Mouse (Mus musculus): Measurements from ENCODE around the gene Dld. TPM values are rescaled to one million over a fixed set of nuclear protein-coding genes. Genes with fewer than 3 reads are reported as not detected.

Dld gene
- 165 and 170 TPM in 2 replicates for polyA plus RNA-seq (2014; fragmentation: Nextera tagmentation; extraction: Ambion mirVana)

DNA sequence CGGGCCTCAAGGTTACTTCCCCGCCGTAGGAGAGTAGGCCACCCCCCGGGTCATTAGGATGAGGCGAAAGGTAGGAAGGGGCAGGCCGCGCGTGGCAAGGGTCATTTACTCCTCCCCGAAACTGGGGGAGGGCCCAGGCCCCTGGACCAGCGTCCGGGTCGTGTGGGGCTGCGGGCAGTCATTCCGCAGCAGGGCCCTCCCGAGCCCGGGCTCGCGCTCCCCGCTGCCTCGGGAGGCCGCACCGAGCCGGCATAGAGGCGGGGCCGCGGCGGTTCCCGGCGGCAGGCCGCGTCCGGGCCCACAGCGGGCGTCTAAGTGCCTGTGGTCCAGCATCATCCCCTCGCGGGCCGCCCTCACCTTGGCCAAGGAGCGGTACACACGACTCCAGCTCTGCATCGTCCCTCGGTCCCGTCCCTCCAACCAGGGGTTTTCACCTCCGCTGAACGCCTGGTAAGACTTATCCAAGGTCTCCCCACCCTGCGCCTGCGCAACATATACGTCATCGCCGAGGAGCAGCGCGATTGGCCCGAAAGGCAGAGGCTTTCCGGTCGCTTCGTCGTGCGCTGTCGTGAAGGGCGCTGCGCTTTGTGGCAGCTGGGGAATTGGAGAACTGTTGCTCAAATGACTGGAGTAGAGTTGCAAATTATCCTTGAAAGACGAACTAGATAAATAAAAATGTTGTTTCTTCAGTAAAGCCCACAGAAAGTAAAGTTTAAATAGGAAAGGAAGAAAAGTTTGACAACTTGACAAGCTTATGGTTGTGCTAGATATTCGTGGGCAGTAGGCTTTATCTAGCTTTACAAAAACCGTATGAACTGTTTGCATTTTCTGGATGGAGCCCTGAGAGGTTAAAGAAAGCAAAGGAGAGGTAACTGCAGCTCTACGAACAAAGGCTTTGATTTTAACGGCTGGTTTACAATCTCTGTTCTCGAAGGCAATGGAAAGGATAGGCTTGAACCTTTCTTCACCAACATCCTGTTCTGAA, at the start of gene Dld:
Gene Dld (minus strand): TSS at position 510 of the 985 bp plus-strand sequence.
- Histone ChIP-seq H3K4me2 (replicated peaks; ENCODE audit: low read depth, low read length) (peak within 1 kb of the TSS; percentile 75), H3K9me3 (ENCODE audit: control insufficient read depth, low read length) (no peaks in the 10 kb centered on the region), H3K27me3 (ENCODE audit: control insufficient read depth, insufficient read depth, low read length) (no peaks in the 10 kb centered on the region), H3K9ac (ENCODE audit: low read depth, low read length) (peak within 1 kb of the TSS; percentile 92), H3K27ac (ENCODE audit: low read depth, low read length) (no peak within 1 kb of the TSS), H3K4me3 (ENCODE audit: low read depth, low read length) (peak within 1 kb of the TSS; percentile 96), H3K4me1 (replicated peaks; ENCODE audit: control insufficient read depth, insufficient read depth, low read length) (no peaks in the 10 kb centered on the region), H3K36me3 (ENCODE audit: control insufficient read depth, insufficient read depth, low read length) (0 out of 2 replicates have a peak, but pooled peaks cover 3% of the 10 kb centered on the region)
- ATAC-seq (ENCODE audit: low FRiP score) (peak; percentile 100), DNase-seq (ENCODE audit: low spot score) (peak; percentile 96)
- 5% methylated on average over 63 of the region's 66 CpGs for WGBS

DNA sequence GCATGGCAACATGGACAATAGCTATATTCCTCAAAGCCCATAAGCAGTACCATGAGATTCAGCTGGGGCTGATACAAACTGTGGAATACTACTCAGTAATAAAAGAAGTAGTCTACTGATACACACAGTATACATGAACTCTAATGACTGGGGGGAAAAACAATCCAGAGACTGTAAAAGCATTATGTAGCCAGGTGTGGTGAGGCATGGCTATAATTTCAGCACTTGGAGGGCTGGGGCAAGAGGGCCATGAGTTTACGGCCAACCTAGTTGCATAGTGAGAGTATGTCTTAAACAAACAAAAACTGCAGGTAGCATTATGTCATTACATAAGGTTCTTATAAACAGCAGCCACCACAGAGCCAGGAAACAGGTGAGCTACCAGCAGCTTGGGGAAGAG, 49.6 kb upstream of the Dld start:
- no peak overlapping the region for H3K9ac ChIP-seq (ENCODE audit: low read depth, low read length)
- ATAC-seq (ENCODE audit: low FRiP score): no peak

DNA sequence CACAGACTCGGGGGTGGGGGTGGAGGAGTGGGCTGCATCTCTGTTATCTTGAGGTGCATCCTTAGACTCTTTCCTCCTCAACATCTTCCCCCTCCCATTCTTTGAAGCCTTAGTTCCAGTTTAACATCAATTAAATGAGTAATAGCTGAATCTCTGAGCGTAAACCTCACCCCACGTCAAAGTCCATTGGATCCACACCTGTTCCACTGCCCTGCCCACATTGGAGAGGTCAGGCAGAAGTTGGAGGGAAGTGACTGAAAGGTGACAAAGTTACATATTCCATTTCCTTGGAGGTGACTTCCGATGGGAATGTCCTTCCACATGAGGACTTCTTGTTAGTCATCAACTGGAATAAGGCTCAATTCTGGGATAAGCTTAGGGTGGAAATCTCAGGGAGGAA, 46.5 kb upstream of the Dld start:
- whole genome bisulfite sequencing: 93% methylated on average over 4 of the region's 4 CpGs
- DNase-seq (ENCODE audit: low spot score): no peak
- no peak overlapping the region for H3K4me2 ChIP-seq (replicated peaks; ENCODE audit: low read depth, low read length)
- H3K4me1 ChIP-seq (replicated peaks; ENCODE audit: control insufficient read depth, insufficient read depth, low read length): no peaks in the 10 kb centered on the region
- no peak overlapping the region for H3K27ac ChIP-seq (ENCODE audit: low read depth, low read length)
- ATAC-seq (ENCODE audit: low FRiP score): no peak
- H3K27me3 ChIP-seq (ENCODE audit: control insufficient read depth, insufficient read depth, low read length): no peaks in the 10 kb centered on the region
- no peaks in the 10 kb centered on the region for H3K36me3 ChIP-seq (ENCODE audit: control insufficient read depth, insufficient read depth, low read length)
- H3K9ac ChIP-seq (ENCODE audit: low read depth, low read length): no peak overlapping the region
- no peaks in the 10 kb centered on the region for H3K9me3 ChIP-seq (ENCODE audit: control insufficient read depth, low read length)
- H3K4me3 ChIP-seq (ENCODE audit: low read depth, low read length): no peak overlapping the region

More for the DNA sequence above, 49.6 kb upstream of the Dld start:
- H3K27me3 ChIP-seq (ENCODE audit: control insufficient read depth, insufficient read depth, low read length): no peaks in the 10 kb centered on the region
- no peak overlapping the region for H3K4me2 ChIP-seq (replicated peaks; ENCODE audit: low read depth, low read length)
- no peak for DNase-seq (ENCODE audit: low spot score)
- H3K36me3 ChIP-seq (ENCODE audit: control insufficient read depth, insufficient read depth, low read length): no peaks in the 10 kb centered on the region
- no peak overlapping the region for H3K27ac ChIP-seq (ENCODE audit: low read depth, low read length)
- H3K4me1 ChIP-seq (replicated peaks; ENCODE audit: control insufficient read depth, insufficient read depth, low read length): no peaks in the 10 kb centered on the region
- 92% methylated on average over 1 of the region's 1 CpGs for WGBS
- H3K9me3 ChIP-seq (ENCODE audit: control insufficient read depth, low read length): no peaks in the 10 kb centered on the region
- no peak overlapping the region for H3K4me3 ChIP-seq (ENCODE audit: low read depth, low read length)

DNA sequence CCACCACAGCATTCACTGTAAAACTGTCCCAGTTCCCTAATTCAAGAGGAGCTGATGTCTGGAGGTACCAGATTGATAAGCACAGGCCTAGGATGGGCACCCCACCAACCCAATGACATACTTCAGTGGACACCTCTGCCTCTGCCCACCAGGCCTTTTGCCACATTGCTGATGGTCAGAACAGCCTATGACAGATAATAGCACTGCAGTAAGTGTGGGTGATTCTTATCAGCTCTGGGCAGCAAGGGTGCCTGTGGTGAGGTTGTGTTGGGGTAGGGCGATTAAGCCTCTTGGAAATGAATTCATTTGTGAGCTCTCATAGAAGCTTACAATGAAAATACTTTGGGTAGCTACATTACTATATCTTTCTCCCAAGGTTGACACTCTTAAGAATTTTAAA, 44.6 kb upstream of the Dld start:
- H3K4me3 ChIP-seq (ENCODE audit: low read depth, low read length): no peak overlapping the region
- H3K4me2 ChIP-seq (replicated peaks; ENCODE audit: low read depth, low read length): no peak overlapping the region
- 95% methylated on average over 1 of the region's 1 CpGs for WGBS
- no peak for DNase-seq (ENCODE audit: low spot score)
- H3K36me3 ChIP-seq (ENCODE audit: control insufficient read depth, insufficient read depth, low read length): no peaks in the 10 kb centered on the region
- no peak overlapping the region for H3K27ac ChIP-seq (ENCODE audit: low read depth, low read length)
- H3K9me3 ChIP-seq (ENCODE audit: control insufficient read depth, low read length): no peaks in the 10 kb centered on the region
- no peaks in the 10 kb centered on the region for H3K4me1 ChIP-seq (replicated peaks; ENCODE audit: control insufficient read depth, insufficient read depth, low read length)
- ATAC-seq (ENCODE audit: low FRiP score): no peak
- H3K27me3 ChIP-seq (ENCODE audit: control insufficient read depth, insufficient read depth, low read length): no peaks in the 10 kb centered on the region
- no peak overlapping the region for H3K9ac ChIP-seq (ENCODE audit: low read depth, low read length)

DNA sequence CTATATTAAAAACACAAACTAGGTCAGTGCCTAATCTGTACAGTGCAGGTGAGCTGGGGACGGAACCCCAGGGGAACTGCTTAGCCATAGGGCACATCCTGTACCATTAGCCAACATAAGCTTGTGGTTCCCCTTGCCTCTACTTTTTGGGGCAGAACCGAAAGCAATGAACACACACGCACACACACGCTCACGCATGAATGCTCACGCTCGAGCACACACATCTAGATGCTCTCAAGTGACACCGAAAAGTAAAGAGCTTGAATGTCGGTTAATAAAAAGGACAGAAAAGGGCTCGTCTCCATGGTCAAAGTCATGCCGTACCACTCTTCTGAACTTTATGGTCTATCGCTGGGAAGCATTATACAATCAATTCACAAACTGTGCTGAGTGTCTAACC, 40.4 kb upstream of the Dld start:
- Histone ChIP-seq H3K9me3 (ENCODE audit: control insufficient read depth, low read length) (no peaks in the 10 kb centered on the region), H3K4me1 (replicated peaks; ENCODE audit: control insufficient read depth, insufficient read depth, low read length) (no peaks in the 10 kb centered on the region), H3K4me2 (replicated peaks; ENCODE audit: low read depth, low read length) (no peak overlapping the region), H3K27me3 (ENCODE audit: control insufficient read depth, insufficient read depth, low read length) (no peaks in the 10 kb centered on the region), H3K4me3 (ENCODE audit: low read depth, low read length) (no peak overlapping the region), H3K27ac (ENCODE audit: low read depth, low read length) (no peak overlapping the region), H3K9ac (ENCODE audit: low read depth, low read length) (no peak overlapping the region), H3K36me3 (ENCODE audit: control insufficient read depth, insufficient read depth, low read length) (no peaks in the 10 kb centered on the region)
- ATAC-seq (ENCODE audit: low FRiP score) (no peak), DNase-seq (ENCODE audit: low spot score) (no peak)
- 94% methylated on average over 12 of the region's 12 CpGs for WGBS

DNA sequence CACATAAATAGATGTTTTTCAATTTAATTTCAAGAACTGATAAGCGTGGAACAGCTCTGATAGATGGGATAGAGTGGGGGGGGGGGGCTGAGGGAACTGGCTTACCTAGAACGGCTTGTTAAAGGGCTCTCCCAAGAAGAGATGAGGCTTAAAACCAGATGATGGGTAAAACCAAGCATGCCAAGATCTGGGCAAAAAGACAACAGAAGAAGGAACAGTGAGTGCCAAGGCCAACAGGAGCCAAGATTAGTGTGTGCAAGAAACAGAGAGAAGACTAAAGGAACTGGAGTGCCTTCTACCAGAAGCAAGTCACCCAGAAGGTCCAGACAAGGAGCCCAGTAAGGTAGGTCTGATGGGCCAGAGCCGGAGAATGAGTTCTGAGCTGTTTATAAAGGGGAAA, 39.3 kb upstream of the Dld start, which contains the start of gene Slc26a3:
Gene Slc26a3 (plus strand): TSS at position 301 of the 400 bp plus-strand sequence.
- no peak within 1 kb of the TSS for H3K27ac ChIP-seq (ENCODE audit: low read depth, low read length)
- H3K36me3 ChIP-seq (ENCODE audit: control insufficient read depth, insufficient read depth, low read length): no peaks in the 10 kb centered on the region
- H3K27me3 ChIP-seq (ENCODE audit: control insufficient read depth, insufficient read depth, low read length): no peaks in the 10 kb centered on the region
- ATAC-seq (ENCODE audit: low FRiP score) (no peak), DNase-seq (ENCODE audit: low spot score) (no peak)
- WGBS: 82% methylated on average over 3 of the region's 3 CpGs
- H3K4me2 ChIP-seq (replicated peaks; ENCODE audit: low read depth, low read length): no peak within 1 kb of the TSS
- H3K9ac ChIP-seq (ENCODE audit: low read depth, low read length): no peak within 1 kb of the TSS
- H3K4me1 ChIP-seq (replicated peaks; ENCODE audit: control insufficient read depth, insufficient read depth, low read length): no peaks in the 10 kb centered on the region
- H3K4me3 ChIP-seq (ENCODE audit: low read depth, low read length): no peak within 1 kb of the TSS
- no peaks in the 10 kb centered on the region for H3K9me3 ChIP-seq (ENCODE audit: control insufficient read depth, low read length)

DNA sequence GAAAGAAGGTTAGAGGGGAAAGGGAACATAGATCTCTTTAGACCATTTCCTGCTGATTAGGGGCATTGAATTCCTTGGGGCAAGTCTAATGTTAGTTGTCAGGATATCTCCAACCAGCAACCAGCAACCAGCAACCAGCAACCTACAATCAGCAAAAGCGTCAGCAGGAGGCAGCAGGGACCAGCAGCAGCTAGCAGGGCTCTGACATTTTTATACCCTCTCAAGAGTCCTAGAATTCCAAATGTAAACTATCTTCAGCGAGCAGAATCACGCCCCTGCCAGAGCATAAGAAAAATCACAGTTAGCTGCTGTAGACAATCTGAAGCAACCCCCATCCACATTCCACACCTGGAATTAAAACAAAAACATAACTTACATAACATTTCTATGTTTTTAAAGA, 36.0 kb upstream of the Dld start:
- H3K27me3 ChIP-seq (ENCODE audit: control insufficient read depth, insufficient read depth, low read length): no peaks in the 10 kb centered on the region
- WGBS: 75% methylated on average over 3 of the region's 3 CpGs
- no peak for DNase-seq (ENCODE audit: low spot score)
- no peaks in the 10 kb centered on the region for H3K4me1 ChIP-seq (replicated peaks; ENCODE audit: control insufficient read depth, insufficient read depth, low read length)
- ATAC-seq (ENCODE audit: low FRiP score): no peak
- no peaks in the 10 kb centered on the region for H3K9me3 ChIP-seq (ENCODE audit: control insufficient read depth, low read length)
- no peak overlapping the region for H3K9ac ChIP-seq (ENCODE audit: low read depth, low read length)
- no peaks in the 10 kb centered on the region for H3K36me3 ChIP-seq (ENCODE audit: control insufficient read depth, insufficient read depth, low read length)
- H3K4me3 ChIP-seq (ENCODE audit: low read depth, low read length): no peak overlapping the region
- no peak overlapping the region for H3K4me2 ChIP-seq (replicated peaks; ENCODE audit: low read depth, low read length)
- no peak overlapping the region for H3K27ac ChIP-seq (ENCODE audit: low read depth, low read length)

GRCm38 (mm10) chr12:31382451-31382850, 31.2 kb upstream of the Dld start:
- Histone ChIP-seq H3K27me3 (ENCODE audit: control insufficient read depth, insufficient read depth, low read length) (no peaks in the 10 kb centered on the region), H3K9me3 (ENCODE audit: control insufficient read depth, low read length) (no peaks in the 10 kb centered on the region), H3K9ac (ENCODE audit: low read depth, low read length) (no peak overlapping the region), H3K36me3 (ENCODE audit: control insufficient read depth, insufficient read depth, low read length) (no peaks in the 10 kb centered on the region), H3K4me1 (replicated peaks; ENCODE audit: control insufficient read depth, insufficient read depth, low read length) (no peaks in the 10 kb centered on the region), H3K4me3 (ENCODE audit: low read depth, low read length) (no peak overlapping the region), H3K4me2 (replicated peaks; ENCODE audit: low read depth, low read length) (no peak overlapping the region), H3K27ac (ENCODE audit: low read depth, low read length) (no peak overlapping the region)
- ATAC-seq (ENCODE audit: low FRiP score): no peak
- no peak for DNase-seq (ENCODE audit: low spot score)
- WGBS: 70% methylated on average over 2 of the region's 2 CpGs

DNA sequence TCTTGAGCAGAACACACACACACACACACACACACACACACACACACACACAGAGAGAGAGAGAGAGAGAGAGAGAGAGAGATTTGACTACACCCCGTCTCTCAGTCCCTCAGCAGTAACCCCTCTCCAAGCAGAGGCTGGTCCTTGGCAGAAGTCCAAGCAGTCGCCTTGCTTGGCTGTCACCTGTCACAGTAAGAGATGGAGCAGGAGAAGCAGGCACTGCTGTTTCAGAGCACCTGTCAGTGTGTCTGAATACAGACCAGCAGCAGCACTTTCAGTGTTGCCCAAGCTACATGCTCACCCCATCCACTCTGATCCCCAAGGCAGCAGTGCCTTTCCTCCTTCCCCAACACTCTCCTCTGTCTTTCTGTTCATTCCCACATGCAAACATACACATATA, 29.6 kb upstream of the Dld start:
- H3K27me3 ChIP-seq (ENCODE audit: control insufficient read depth, insufficient read depth, low read length): no peaks in the 10 kb centered on the region
- ATAC-seq (ENCODE audit: low FRiP score) (no peak), DNase-seq (ENCODE audit: low spot score) (no peak)
- H3K27ac ChIP-seq (ENCODE audit: low read depth, low read length): no peak overlapping the region
- no peak overlapping the region for H3K4me3 ChIP-seq (ENCODE audit: low read depth, low read length)
- no peaks in the 10 kb centered on the region; the same call in 1 of the 2 replicates for H3K4me1 ChIP-seq (replicated peaks; ENCODE audit: control insufficient read depth, insufficient read depth, low read length)
- H3K4me2 ChIP-seq (replicated peaks; ENCODE audit: low read depth, low read length): no peak overlapping the region
- H3K9ac ChIP-seq (ENCODE audit: low read depth, low read length): no peak overlapping the region
- H3K9me3 ChIP-seq (ENCODE audit: control insufficient read depth, low read length): no peaks in the 10 kb centered on the region
- H3K36me3 ChIP-seq (ENCODE audit: control insufficient read depth, insufficient read depth, low read length): no peaks in the 10 kb centered on the region
- WGBS: 25% methylated on average over 2 of the region's 2 CpGs

Measured in hindbrain, embryonic 11.5 days (tissue).